Mouse (Mus musculus): ENCODE results near the gene Nanos3.
A peak's percentile ranks its signal among the peaks of the same experiment; 100 is the strongest.

Nanos3 gene

GRCm38 (mm10) chr8:84183261-84184084 is 1.5 kb downstream of the Nanos3 start:
- peak; percentile 39 to 57 for DNase-seq

GRCm38 (mm10) chr8:84182833-84183232 is 2.2 kb downstream of the Nanos3 start:
- no peak for DNase-seq

GRCm38 (mm10) chr8:84180530-84181190 is 4.4 kb downstream of the Nanos3 start:
- DNase-seq: peak; percentile 64

- no peak for DNase-seq
Measured at GRCm38 (mm10) chr8:84179946-84180345, 5.1 kb downstream of the Nanos3 start.

- no peak for DNase-seq
Measured at GRCm38 (mm10) chr8:84178592-84178991, 6.4 kb downstream of the Nanos3 start.

GRCm38 (mm10) chr8:84177405-84177804 is 7.6 kb downstream of the Nanos3 start:
- no peak for DNase-seq

GRCm38 (mm10) chr8:84176560-84176959 is 8.5 kb downstream of the Nanos3 start:
- no peak for DNase-seq

- DNase-seq: no peak
Measured at GRCm38 (mm10) chr8:84173861-84174260, 11.2 kb downstream of the Nanos3 start.

- DNase-seq: no peak
Measured at GRCm38 (mm10) chr8:84170096-84170495, 14.9 kb downstream of the Nanos3 start.

GRCm38 (mm10) chr8:84167696-84168095 is 17.3 kb downstream of the Nanos3 start:
- DNase-seq: no peak

- no peak for DNase-seq
Measured at GRCm38 (mm10) chr8:84157620-84158019, 27.4 kb downstream of the Nanos3 start.

GRCm38 (mm10) chr8:84149181-84149580 is 35.8 kb downstream of the Nanos3 start:
- no peak for DNase-seq

- DNase-seq: no peak
Measured at GRCm38 (mm10) chr8:84148531-84148850, 36.5 kb downstream of the Nanos3 start.

- DNase-seq: peak; percentile 93 to 97
Measured at GRCm38 (mm10) chr8:84147769-84148530, 37.1 kb downstream of the Nanos3 start, which contains the start of the genes Cc2d1a and 4930432K21Rik. TSS of gene Cc2d1a (minus strand) at chr8:84147936. TSS of gene 4930432K21Rik (plus strand) at chr8:84148025.

GRCm38 (mm10) chr8:84147324-84147766 is 37.7 kb downstream of the Nanos3 start:
- DNase-seq: no peak

GRCm38 (mm10) chr8:84144636-84145245 is 40.3 kb downstream of the Nanos3 start:
- DNase-seq: no peak

- DNase-seq: no peak
Measured at GRCm38 (mm10) chr8:84140838-84141237, 44.2 kb downstream of the Nanos3 start.

- DNase-seq: no peak
Measured at GRCm38 (mm10) chr8:84137848-84138247, 47.2 kb downstream of the Nanos3 start.

GRCm38 (mm10) chr8:84132225-84132624 is 52.8 kb downstream of the Nanos3 start:
- no peak for DNase-seq

GRCm38 (mm10) chr8:84130806-84131205 is 54.2 kb downstream of the Nanos3 start:
- DNase-seq: no peak

GRCm38 (mm10) chr8:84128277-84128676 is 56.7 kb downstream of the Nanos3 start:
- peak in 1 of 2 experiments; percentile 52 for DNase-seq

- peak; percentile 47 to 71 for DNase-seq
Measured at GRCm38 (mm10) chr8:84127202-84127901, 57.7 kb downstream of the Nanos3 start.
